Mouse (Mus musculus) cerebellum, adult 2 months (tissue): ENCODE measurements around the gene Ccl6. TPM values are rescaled to one million over a fixed set of nuclear protein-coding genes. Genes with fewer than 3 reads are reported as not detected.

Experiments
- DNase-seq, 2 experiments: peaks; one replicate each; pipeline ENCODE4 v3.0.0; 2021
- H3K27ac ChIP-seq: fragments of 200-500 bp; 2 replicates; pipeline ENCODE4 v1.5.1; 2012; ENCODE audit warnings: low read length, control low read depth, inconsistent platforms; ENCODE audit not compliant: insufficient read depth
- H3K27me3 ChIP-seq: fragments of 200-500 bp; 2 replicates; pipeline ENCODE4 v1.6.1; 2012; ENCODE audit warnings: inconsistent platforms, mild to moderate bottlenecking, low read length, moderate library complexity; ENCODE audit not compliant: control insufficient read depth, insufficient read depth
- H3K4me1 ChIP-seq: fragments of 200-500 bp; 2 replicates; pipeline ENCODE4 v1.6.1; 2011; ENCODE audit warnings: low read length; ENCODE audit not compliant: control insufficient read depth, insufficient read depth
- H3K4me3 ChIP-seq: fragments of 200-500 bp; replicated peaks from 2 replicates; pipeline ENCODE3; 2011; ENCODE audit warnings: mild to moderate bottlenecking, low read depth, low read length, control low read depth; ENCODE audit not compliant: insufficient read depth
- CTCF ChIP-seq: fragments of 200-500 bp; IDR thresholded peaks from 2 replicates; pipeline ENCODE4 v1.5.1; 2011; ENCODE audit warnings: low read depth, mild to moderate bottlenecking, control low read depth, low read length, moderate library complexity, borderline replicate concordance; ENCODE audit not compliant: insufficient read depth
- POLR2A ChIP-seq: fragments of 200-500 bp; IDR thresholded peaks from 2 replicates; pipeline ENCODE4 v1.6.1; 2011; ENCODE audit warnings: low read length, control low read depth, borderline replicate concordance; ENCODE audit not compliant: insufficient read depth
- WGBS: fragments of 180-500 bp; shearing (Covaris S2); methylation state at CpG from one replicate; pipeline ENCODE4 v1.1.7; 2018; 5-methylcytosine and 5-hydroxymethylcytosine counted together
- polyA plus RNA-seq: library from polyadenylated mRNA; depleted of rRNA; stranded (reverse); fragments of >200 nt; gene quantifications from 2 replicates; pipeline ENCODE4 v1.2.3, GENCODE M21; 2012

Gene Ccl6
- polyA plus RNA-seq, 1 experiment = 1.7 TPM

DNA sequence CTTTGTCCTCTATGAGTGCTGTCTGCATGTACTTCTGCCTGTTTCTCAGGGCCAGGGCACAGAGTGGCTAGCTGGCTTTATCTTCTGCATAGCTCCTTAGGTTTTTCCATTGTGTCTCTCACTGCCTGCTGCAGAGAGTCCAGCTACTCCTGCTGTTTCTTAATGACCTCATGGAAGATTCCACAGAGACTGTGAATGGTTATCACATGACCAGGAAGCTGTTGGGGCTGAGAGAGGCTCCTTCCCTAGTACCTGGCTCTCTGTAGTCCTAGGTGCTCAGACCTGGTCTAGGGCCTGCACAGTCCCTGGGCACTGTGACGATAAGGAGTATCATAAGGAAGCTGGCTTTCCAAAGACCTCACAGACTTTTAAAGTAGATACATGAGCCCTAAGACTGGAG lies 37.7 kb upstream of the Ccl6 start:
- no peak overlapping the region for H3K4me3 ChIP-seq
- no peak for DNase-seq
- WGBS = 98% methylated on average over 1 of the region's 1 CpGs
- H3K27ac ChIP-seq = no peak overlapping the region
- TF ChIP-seq CTCF = no peak
- TF ChIP-seq POLR2A = no peak
- H3K27me3 ChIP-seq = no peaks in the 10 kb centered on the region
- H3K4me1 ChIP-seq = no peaks in the 10 kb centered on the region

- no peaks in the 10 kb centered on the region for H3K4me1 ChIP-seq
- TF ChIP-seq CTCF = no peak
- no peak for TF ChIP-seq POLR2A
- DNase-seq = no peak
- H3K4me3 ChIP-seq = no peak overlapping the region
- WGBS = 88% methylated on average over 9 of the region's 9 CpGs
- H3K27ac ChIP-seq = no peak overlapping the region
- no peaks in the 10 kb centered on the region for H3K27me3 ChIP-seq
Observed at GRCm38 (mm10) chr11:83628808-83629207, 35.9 kb upstream of the Ccl6 start.

DNA sequence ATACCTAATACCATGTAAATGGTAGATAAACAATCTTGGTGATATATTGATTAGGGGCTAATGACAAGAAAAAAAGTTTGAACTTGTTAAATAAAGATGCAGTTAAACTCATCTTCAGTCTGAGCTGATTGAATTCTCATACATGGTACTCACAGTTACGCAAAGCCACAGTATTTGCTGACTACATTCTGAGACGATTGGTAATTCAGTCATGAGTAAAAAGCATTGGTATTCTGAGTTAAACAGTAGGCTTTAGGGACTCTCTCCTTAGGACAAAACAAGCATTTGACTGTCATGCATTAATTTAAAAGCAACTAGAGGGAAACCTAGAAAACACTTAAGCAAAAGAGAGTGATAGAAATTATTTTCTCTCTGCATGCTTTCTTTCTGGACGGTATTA lies 30.7 kb upstream of the Ccl6 start:
- no peaks in the 10 kb centered on the region for H3K4me1 ChIP-seq
- H3K4me3 ChIP-seq = no peak overlapping the region
- no peak for DNase-seq
- WGBS = 93% methylated on average over 3 of the region's 3 CpGs
- TF ChIP-seq POLR2A = no peak
- no peak for TF ChIP-seq CTCF
- H3K27me3 ChIP-seq = no peaks in the 10 kb centered on the region
- no peak overlapping the region for H3K27ac ChIP-seq

GRCm38 (mm10) chr11:83619037-83619436 lies 26.1 kb upstream of the Ccl6 start:
- 93% methylated on average over 1 of the region's 1 CpGs for WGBS
- Histone ChIP-seq H3K4me1 (no peaks in the 10 kb centered on the region), H3K4me3 (no peak overlapping the region), H3K27me3 (no peaks in the 10 kb centered on the region), H3K27ac (no peak overlapping the region)
- no peak for TF ChIP-seq POLR2A
- no peak for TF ChIP-seq CTCF
- no peak for DNase-seq

DNA sequence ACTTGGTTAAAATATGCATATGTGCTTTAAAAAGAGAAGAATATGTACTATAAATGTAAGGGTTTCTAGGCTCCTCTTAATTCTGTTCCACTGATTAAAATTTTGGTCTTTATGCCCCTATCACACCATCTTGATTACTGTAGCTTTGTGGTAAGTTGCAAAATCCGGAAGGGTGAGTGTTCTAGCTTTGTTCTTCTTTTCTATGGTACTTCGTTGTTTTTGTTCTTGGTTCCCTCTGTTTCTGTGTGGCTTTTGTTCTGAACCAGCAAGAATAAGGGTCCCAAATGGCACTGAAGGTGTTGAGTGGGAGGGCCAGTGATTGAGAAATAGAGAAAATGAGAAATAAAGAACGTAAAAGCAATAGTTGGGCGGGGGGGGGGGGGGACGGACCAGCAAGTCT lies 25.4 kb upstream of the Ccl6 start:
- TF ChIP-seq CTCF = no peak
- TF ChIP-seq POLR2A = no peak
- no peak for DNase-seq
- 60% methylated on average over 5 of the region's 5 CpGs for WGBS
- Histone ChIP-seq H3K4me1 (no peaks in the 10 kb centered on the region), H3K27me3 (no peaks in the 10 kb centered on the region), H3K4me3 (no peak overlapping the region), H3K27ac (no peak overlapping the region)

DNA sequence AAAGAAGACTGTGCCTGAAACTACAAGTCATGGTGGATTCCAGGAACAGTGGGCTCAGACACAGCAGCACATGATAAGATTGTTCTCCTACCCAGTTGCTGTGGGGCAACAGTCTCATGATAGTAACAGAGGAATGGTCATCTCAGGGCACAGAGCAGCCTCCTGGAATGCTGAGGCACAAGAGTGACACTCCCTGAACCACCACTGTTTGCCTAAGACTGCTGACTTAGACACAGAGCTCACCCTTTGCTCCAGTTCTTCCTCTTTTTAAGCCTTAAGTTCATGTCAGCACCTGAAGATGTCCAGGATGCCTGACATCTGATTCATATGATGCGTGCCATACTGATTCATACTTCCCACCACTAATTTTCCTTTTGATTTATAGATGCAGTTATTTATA lies 23.7 kb upstream of the Ccl6 start:
- 94% methylated on average over 1 of the region's 1 CpGs for WGBS
- Histone ChIP-seq H3K4me1 (no peaks in the 10 kb centered on the region), H3K27me3 (no peaks in the 10 kb centered on the region), H3K27ac (no peak overlapping the region), H3K4me3 (no peak overlapping the region)
- TF ChIP-seq POLR2A (no peak), CTCF (no peak)
- DNase-seq = no peak

DNA sequence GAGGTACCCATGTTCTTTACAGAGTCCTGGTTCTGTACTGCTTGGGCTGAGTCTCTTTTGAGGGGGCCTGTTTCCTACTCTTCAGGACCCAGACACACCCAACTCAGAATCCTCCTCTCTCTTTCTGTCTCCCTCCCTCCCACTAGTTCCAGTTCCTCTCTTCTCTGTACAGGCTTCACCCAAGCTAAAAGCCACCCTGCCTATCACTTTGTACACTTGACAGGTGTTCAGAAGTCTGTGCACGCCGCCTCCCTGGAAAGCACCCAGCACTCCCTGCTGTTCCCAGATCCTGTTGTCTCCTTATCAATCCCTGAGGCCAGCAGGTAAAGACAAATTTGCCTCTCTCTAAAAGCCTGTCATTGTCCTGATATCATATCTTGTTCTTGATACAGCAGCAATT lies 18.0 kb upstream of the Ccl6 start:
- no peak for DNase-seq
- Histone ChIP-seq H3K4me3 (no peak overlapping the region), H3K27me3 (no peaks in the 10 kb centered on the region), H3K4me1 (0 out of 2 replicates have a peak, but pooled peaks cover 2% of the 10 kb centered on the region), H3K27ac (no peak overlapping the region)
- 35% methylated on average over 2 of the region's 2 CpGs for WGBS
- TF ChIP-seq POLR2A (no peak), CTCF (no peak)

DNA sequence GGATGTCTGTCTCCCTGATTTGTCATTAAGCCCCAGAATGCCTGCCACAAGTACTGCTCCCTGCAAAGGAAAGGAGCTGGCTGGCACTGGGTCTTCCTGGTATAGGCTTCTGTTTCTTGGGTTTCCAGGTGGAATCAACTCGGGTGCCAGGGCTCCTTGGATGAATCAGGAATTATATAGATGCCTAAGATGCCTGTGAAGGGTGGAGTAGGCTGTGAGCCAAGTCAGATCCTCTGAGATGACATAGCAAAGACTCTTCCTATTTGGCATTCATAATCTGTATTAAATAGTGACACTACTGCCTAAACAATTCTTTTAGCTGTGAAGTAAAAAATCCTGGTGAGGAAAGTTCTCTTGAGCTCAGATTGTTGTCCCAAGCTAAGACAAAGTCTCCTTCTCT lies 13.5 kb upstream of the Ccl6 start:
- 20% methylated on average over 1 of the region's 1 CpGs for WGBS
- no peak for DNase-seq
- no peak overlapping the region for H3K4me3 ChIP-seq
- H3K27me3 ChIP-seq = no peaks in the 10 kb centered on the region
- no peak for TF ChIP-seq CTCF
- no peak for TF ChIP-seq POLR2A
- 0 out of 2 replicates have a peak, but pooled peaks cover 2% of the 10 kb centered on the region for H3K4me1 ChIP-seq
- H3K27ac ChIP-seq = no peak overlapping the region
